Mouse (Mus musculus): ENCODE results near the gene 1700007K13Rik. TPM values are rescaled to one million over a fixed set of nuclear protein-coding genes. Genes with fewer than 3 reads are reported as not detected.

1700007K13Rik gene
- total RNA-seq, 2 experiments from 2014 or later = not detected

GRCm38 (mm10) chr2:28470591-28470990 is 4.5 kb upstream of the 1700007K13Rik start:
- ATAC-seq (ENCODE audit: poor library complexity, severe bottlenecking) = no peak

- no peak for ATAC-seq (ENCODE audit: poor library complexity, severe bottlenecking)
Observed at GRCm38 (mm10) chr2:28469461-28469860, 3.3 kb upstream of the 1700007K13Rik start.

- ATAC-seq (ENCODE audit: poor library complexity, severe bottlenecking) = no peak
Observed at GRCm38 (mm10) chr2:28468486-28469225, 2.5 kb upstream of the 1700007K13Rik start.

- ATAC-seq (ENCODE audit: poor library complexity, severe bottlenecking) = peak; percentile 98
Observed at GRCm38 (mm10) chr2:28467860-28468485, 1.8 kb upstream of the 1700007K13Rik start, which contains the start of gene Mrps2. Gene Mrps2, plus strand, starts transcription at chr2:28468066.

GRCm38 (mm10) chr2:28464919-28465318 is 1.2 kb downstream of the 1700007K13Rik start:
- ATAC-seq (ENCODE audit: poor library complexity, severe bottlenecking) = no peak

GRCm38 (mm10) chr2:28463919-28464318 is 2.2 kb downstream of the 1700007K13Rik start:
- peak; percentile 44 for ATAC-seq (ENCODE audit: poor library complexity, severe bottlenecking)

- no peak for ATAC-seq (ENCODE audit: poor library complexity, severe bottlenecking)
Observed at GRCm38 (mm10) chr2:28456616-28457015, 9.5 kb downstream of the 1700007K13Rik start.

- ATAC-seq (ENCODE audit: poor library complexity, severe bottlenecking) = no peak
Observed at GRCm38 (mm10) chr2:28453539-28453938, 12.6 kb downstream of the 1700007K13Rik start.

GRCm38 (mm10) chr2:28451663-28452062 is 14.5 kb downstream of the 1700007K13Rik start:
- ATAC-seq (ENCODE audit: poor library complexity, severe bottlenecking) = no peak

GRCm38 (mm10) chr2:28447315-28447670 is 18.8 kb downstream of the 1700007K13Rik start:
- no peak for ATAC-seq (ENCODE audit: poor library complexity, severe bottlenecking)

- no peak for ATAC-seq (ENCODE audit: poor library complexity, severe bottlenecking)
Observed at GRCm38 (mm10) chr2:28446515-28447314, 19.4 kb downstream of the 1700007K13Rik start, which contains the start of gene Ppp1r26. Gene Ppp1r26, plus strand, starts transcription at chr2:28446800.

GRCm38 (mm10) chr2:28446181-28446514 is 20.0 kb downstream of the 1700007K13Rik start:
- ATAC-seq (ENCODE audit: poor library complexity, severe bottlenecking) = no peak

- no peak for ATAC-seq (ENCODE audit: poor library complexity, severe bottlenecking)
Observed at GRCm38 (mm10) chr2:28445082-28445481, 21.1 kb downstream of the 1700007K13Rik start.

- ATAC-seq (ENCODE audit: poor library complexity, severe bottlenecking) = no peak
Observed at GRCm38 (mm10) chr2:28440842-28441241, 25.3 kb downstream of the 1700007K13Rik start.

- no peak for ATAC-seq (ENCODE audit: poor library complexity, severe bottlenecking)
Observed at GRCm38 (mm10) chr2:28435401-28435800, 30.7 kb downstream of the 1700007K13Rik start.

GRCm38 (mm10) chr2:28433512-28433911 is 32.6 kb downstream of the 1700007K13Rik start:
- ATAC-seq (ENCODE audit: poor library complexity, severe bottlenecking) = no peak

GRCm38 (mm10) chr2:28432811-28433210 is 33.3 kb downstream of the 1700007K13Rik start:
- no peak for ATAC-seq (ENCODE audit: poor library complexity, severe bottlenecking)

GRCm38 (mm10) chr2:28430846-28431245 is 35.3 kb downstream of the 1700007K13Rik start:
- ATAC-seq (ENCODE audit: poor library complexity, severe bottlenecking) = no peak

- no peak for ATAC-seq (ENCODE audit: poor library complexity, severe bottlenecking)
Observed at GRCm38 (mm10) chr2:28427226-28427625, 38.9 kb downstream of the 1700007K13Rik start.

GRCm38 (mm10) chr2:28423167-28423566 is 43.0 kb downstream of the 1700007K13Rik start:
- peak; percentile 56 for ATAC-seq (ENCODE audit: poor library complexity, severe bottlenecking)

GRCm38 (mm10) chr2:28419898-28420297 is 46.2 kb downstream of the 1700007K13Rik start:
- ATAC-seq (ENCODE audit: poor library complexity, severe bottlenecking) = peak; percentile 38; the same call in 1 of the 2 replicates
